Mouse (Mus musculus): ENCODE measurements around the gene Cap1. TPM values are rescaled to one million over a fixed set of nuclear protein-coding genes. Genes with fewer than 3 reads are reported as not detected.

Gene Cap1
- polyA plus RNA-seq, 1 experiment from 2014 or later, result 84.3 TPM

- Histone ChIP-seq H3K27ac (ENCODE audit: low read length) (no peak overlapping the region), H3K36me3 (ENCODE audit: control insufficient read depth, insufficient read depth, low read length) (no peaks in the 10 kb centered on the region), H3K4me3 (ENCODE audit: low read depth, low read length) (no peak overlapping the region), H3K9me3 (ENCODE audit: control insufficient read depth, low read depth, low read length) (no peaks in the 10 kb centered on the region), H3K9ac (replicated peaks; ENCODE audit: low read depth, low read length) (no peak overlapping the region), H3K4me1 (ENCODE audit: control insufficient read depth, insufficient read depth, low read length) (no peaks in the 10 kb centered on the region), H3K27me3 (ENCODE audit: control insufficient read depth, insufficient read depth, low read length) (no peaks in the 10 kb centered on the region), H3K4me2 (replicated peaks; ENCODE audit: low read depth, low read length) (no peak overlapping the region)
- 78% methylated on average over 4 of the region's 4 CpGs for WGBS
- no peak for ATAC-seq (ENCODE audit: insufficient number of reproducible peaks, insufficient read depth, low FRiP score, low read depth)
Measured at GRCm38 (mm10) chr4:122897750-122898149, 11.9 kb upstream of the Cap1 start.

GRCm38 (mm10) chr4:122892157-122892556 is 6.3 kb upstream of the Cap1 start:
- Histone ChIP-seq H3K4me2 (replicated peaks; ENCODE audit: low read depth, low read length) (no peak overlapping the region), H3K27ac (ENCODE audit: low read length) (no peak overlapping the region), H3K36me3 (ENCODE audit: control insufficient read depth, insufficient read depth, low read length) (no peaks in the 10 kb centered on the region), H3K4me1 (ENCODE audit: control insufficient read depth, insufficient read depth, low read length) (no peaks in the 10 kb centered on the region), H3K27me3 (ENCODE audit: control insufficient read depth, insufficient read depth, low read length) (no peaks in the 10 kb centered on the region), H3K4me3 (ENCODE audit: low read depth, low read length) (no peak overlapping the region), H3K9ac (replicated peaks; ENCODE audit: low read depth, low read length) (no peak overlapping the region), H3K9me3 (ENCODE audit: control insufficient read depth, low read depth, low read length) (no peaks in the 10 kb centered on the region)
- WGBS, result 74% methylated on average over 5 of the region's 5 CpGs
- ATAC-seq (ENCODE audit: insufficient number of reproducible peaks, insufficient read depth, low FRiP score, low read depth), result no peak

GRCm38 (mm10) chr4:122891597-122891996 is 5.7 kb upstream of the Cap1 start:
- H3K4me1 ChIP-seq (ENCODE audit: control insufficient read depth, insufficient read depth, low read length), result no peaks in the 10 kb centered on the region
- H3K27ac ChIP-seq (ENCODE audit: low read length), result no peak overlapping the region
- no peak overlapping the region for H3K4me2 ChIP-seq (replicated peaks; ENCODE audit: low read depth, low read length)
- H3K4me3 ChIP-seq (ENCODE audit: low read depth, low read length), result no peak overlapping the region
- H3K36me3 ChIP-seq (ENCODE audit: control insufficient read depth, insufficient read depth, low read length), result no peaks in the 10 kb centered on the region
- ATAC-seq (ENCODE audit: insufficient number of reproducible peaks, insufficient read depth, low FRiP score, low read depth), result no peak
- H3K27me3 ChIP-seq (ENCODE audit: control insufficient read depth, insufficient read depth, low read length), result no peaks in the 10 kb centered on the region
- 73% methylated on average over 1 of the region's 1 CpGs for WGBS
- no peak overlapping the region for H3K9ac ChIP-seq (replicated peaks; ENCODE audit: low read depth, low read length)
- no peaks in the 10 kb centered on the region for H3K9me3 ChIP-seq (ENCODE audit: control insufficient read depth, low read depth, low read length)

DNA sequence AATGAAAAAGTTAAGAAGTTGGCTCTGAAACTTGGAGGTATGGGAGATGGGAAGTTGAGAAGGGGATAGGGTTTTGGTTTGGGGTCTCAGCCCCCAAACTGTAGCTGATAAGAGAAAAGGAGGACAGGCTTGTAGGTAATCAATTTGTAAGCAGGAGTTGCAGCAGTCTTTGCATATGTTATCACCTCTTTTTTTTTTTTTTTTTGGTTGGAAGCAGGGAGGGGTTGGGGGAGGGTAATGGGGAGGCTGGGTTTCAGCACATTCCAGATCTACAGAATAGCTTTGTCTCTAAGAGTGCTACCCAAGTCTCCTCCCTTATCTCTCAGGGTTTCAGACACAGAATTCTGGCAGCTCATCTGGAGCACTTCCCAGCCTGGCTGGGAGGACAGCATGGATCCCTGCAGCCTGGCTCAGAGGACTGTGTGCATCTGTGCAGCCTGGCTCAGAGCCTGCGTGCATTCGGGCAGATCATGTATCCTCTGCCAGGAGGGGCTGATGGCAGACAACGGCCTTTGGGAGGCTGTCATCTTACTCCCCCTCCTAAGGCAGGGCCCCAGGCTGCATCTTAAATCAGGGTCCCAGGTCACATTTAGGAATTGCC is 5.1 kb upstream of the Cap1 start:
- H3K4me3 ChIP-seq (ENCODE audit: low read depth, low read length), result no peak overlapping the region
- no peak overlapping the region for H3K4me2 ChIP-seq (replicated peaks; ENCODE audit: low read depth, low read length)
- H3K4me1 ChIP-seq (ENCODE audit: control insufficient read depth, insufficient read depth, low read length), result no peaks in the 10 kb centered on the region
- whole genome bisulfite sequencing, result 14% methylated on average over 3 of the region's 3 CpGs
- no peaks in the 10 kb centered on the region for H3K27me3 ChIP-seq (ENCODE audit: control insufficient read depth, insufficient read depth, low read length)
- no peak overlapping the region for H3K9ac ChIP-seq (replicated peaks; ENCODE audit: low read depth, low read length)
- H3K36me3 ChIP-seq (ENCODE audit: control insufficient read depth, insufficient read depth, low read length), result no peaks in the 10 kb centered on the region
- no peak for ATAC-seq (ENCODE audit: insufficient number of reproducible peaks, insufficient read depth, low FRiP score, low read depth)
- no peaks in the 10 kb centered on the region for H3K9me3 ChIP-seq (ENCODE audit: control insufficient read depth, low read depth, low read length)
- no peak overlapping the region for H3K27ac ChIP-seq (ENCODE audit: low read length)

GRCm38 (mm10) chr4:122887336-122887735 is 1.5 kb upstream of the Cap1 start:
- 63% methylated on average over 2 of the region's 2 CpGs for WGBS
- no peak overlapping the region for H3K4me3 ChIP-seq (ENCODE audit: low read depth, low read length)

DNA sequence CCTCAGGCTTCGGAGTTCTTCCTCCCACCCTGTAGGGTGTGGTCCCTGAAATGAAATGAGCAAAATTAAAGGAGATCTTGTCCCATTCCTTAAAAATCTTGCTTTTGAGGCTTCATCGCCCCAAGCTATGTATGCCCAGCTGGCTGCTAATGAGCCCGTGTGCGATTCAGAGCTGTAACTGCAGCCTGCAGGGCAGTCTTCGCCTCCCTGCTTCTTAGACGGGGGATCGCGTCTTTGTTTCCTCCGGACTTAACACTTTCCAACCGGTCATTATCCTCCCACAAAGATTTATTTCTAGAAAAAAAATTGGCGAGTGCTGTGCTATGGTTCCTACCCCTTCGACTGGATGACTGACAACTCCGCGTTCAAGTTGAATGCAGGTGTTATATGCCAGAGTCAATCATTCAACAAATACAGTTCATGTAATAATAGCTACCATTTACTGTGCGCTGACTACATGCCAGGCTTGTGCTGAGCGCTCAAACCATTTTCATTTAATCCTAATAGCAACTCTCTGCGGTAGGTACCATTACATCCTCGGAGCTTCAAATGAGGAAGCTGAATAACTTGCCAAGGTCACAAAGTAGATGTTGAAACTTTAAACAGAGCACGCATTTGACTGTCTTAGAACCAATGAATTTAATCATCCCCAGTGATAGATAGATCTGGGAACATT is 861 bp upstream of the Cap1 start:
- H3K27me3 ChIP-seq (ENCODE audit: control insufficient read depth, insufficient read depth, low read length), result no peaks in the 10 kb centered on the region
- peak overlapping the region; percentile 65 for H3K9ac ChIP-seq (replicated peaks; ENCODE audit: low read depth, low read length)
- H3K4me2 ChIP-seq (replicated peaks; ENCODE audit: low read depth, low read length), result peak overlapping the region; percentile 89
- WGBS, result 4% methylated on average over 19 of the region's 19 CpGs
- peak overlapping the region; percentile 100 for H3K27ac ChIP-seq (ENCODE audit: low read length)
- H3K4me1 ChIP-seq (ENCODE audit: control insufficient read depth, insufficient read depth, low read length), result peaks cover 14% of the 10 kb centered on the region
- ATAC-seq (ENCODE audit: insufficient number of reproducible peaks, insufficient read depth, low FRiP score, low read depth), result no peak
- no peaks in the 10 kb centered on the region for H3K9me3 ChIP-seq (ENCODE audit: control insufficient read depth, low read depth, low read length)
- H3K4me3 ChIP-seq (ENCODE audit: low read depth, low read length), result peak overlapping the region; percentile 84
- no peaks in the 10 kb centered on the region for H3K36me3 ChIP-seq (ENCODE audit: control insufficient read depth, insufficient read depth, low read length)

More at GRCm38 (mm10) chr4:122887336-122887735, 1.5 kb upstream of the Cap1 start:
- Histone ChIP-seq H3K9me3 (ENCODE audit: control insufficient read depth, low read depth, low read length) (no peaks in the 10 kb centered on the region), H3K36me3 (ENCODE audit: control insufficient read depth, insufficient read depth, low read length) (no peaks in the 10 kb centered on the region), H3K9ac (replicated peaks; ENCODE audit: low read depth, low read length) (no peak overlapping the region), H3K4me2 (replicated peaks; ENCODE audit: low read depth, low read length) (peak overlapping the region; percentile 89), H3K4me1 (ENCODE audit: control insufficient read depth, insufficient read depth, low read length) (peaks cover 14% of the 10 kb centered on the region), H3K27ac (ENCODE audit: low read length) (peak overlapping the region; percentile 100), H3K27me3 (ENCODE audit: control insufficient read depth, insufficient read depth, low read length) (no peaks in the 10 kb centered on the region)
- ATAC-seq (ENCODE audit: insufficient number of reproducible peaks, insufficient read depth, low FRiP score, low read depth), result no peak

- no peak for ATAC-seq (ENCODE audit: insufficient number of reproducible peaks, insufficient read depth, low FRiP score, low read depth)
- Histone ChIP-seq H3K4me3 (ENCODE audit: low read depth, low read length) (peak overlapping the region; percentile 84), H3K27ac (ENCODE audit: low read length) (peak overlapping the region; percentile 100; the same call in 1 of the 2 replicates), H3K4me1 (ENCODE audit: control insufficient read depth, insufficient read depth, low read length) (peaks cover 14% of the 10 kb centered on the region), H3K4me2 (replicated peaks; ENCODE audit: low read depth, low read length) (peak overlapping the region; percentile 60), H3K9ac (replicated peaks; ENCODE audit: low read depth, low read length) (peak overlapping the region; percentile 78), H3K36me3 (ENCODE audit: control insufficient read depth, insufficient read depth, low read length) (no peaks in the 10 kb centered on the region), H3K9me3 (ENCODE audit: control insufficient read depth, low read depth, low read length) (no peaks in the 10 kb centered on the region), H3K27me3 (ENCODE audit: control insufficient read depth, insufficient read depth, low read length) (no peaks in the 10 kb centered on the region)
- WGBS, result 33% methylated on average over 12 of the region's 12 CpGs
Measured at GRCm38 (mm10) chr4:122884481-122885340, 1.1 kb downstream of the Cap1 start.

- Histone ChIP-seq H3K27me3 (ENCODE audit: control insufficient read depth, insufficient read depth, low read length) (no peaks in the 10 kb centered on the region), H3K36me3 (ENCODE audit: control insufficient read depth, insufficient read depth, low read length) (no peaks in the 10 kb centered on the region), H3K9ac (replicated peaks; ENCODE audit: low read depth, low read length) (no peak overlapping the region), H3K4me2 (replicated peaks; ENCODE audit: low read depth, low read length) (peak overlapping the region; percentile 60), H3K4me3 (ENCODE audit: low read depth, low read length) (peak overlapping the region; percentile 84; the same call in 1 of the 2 replicates), H3K9me3 (ENCODE audit: control insufficient read depth, low read depth, low read length) (no peaks in the 10 kb centered on the region), H3K4me1 (ENCODE audit: control insufficient read depth, insufficient read depth, low read length) (peaks cover 14% of the 10 kb centered on the region), H3K27ac (ENCODE audit: low read length) (no peak overlapping the region; the same call in 1 of the 2 replicates)
- no peak for ATAC-seq (ENCODE audit: insufficient number of reproducible peaks, insufficient read depth, low FRiP score, low read depth)
- WGBS, result 66% methylated on average over 2 of the region's 2 CpGs
Measured at GRCm38 (mm10) chr4:122884051-122884450, 1.8 kb downstream of the Cap1 start.
